Mouse (Mus musculus): Measurements from ENCODE around the gene Spc24.
A peak's percentile ranks its signal among the peaks of the same experiment; 100 is the strongest.
"Not testable (repeated sequence)": the region's sequence is repeated elsewhere in the genome, so short reads cannot be mapped to it uniquely, and the experiment has no call there.

Gene Spc24

DNA sequence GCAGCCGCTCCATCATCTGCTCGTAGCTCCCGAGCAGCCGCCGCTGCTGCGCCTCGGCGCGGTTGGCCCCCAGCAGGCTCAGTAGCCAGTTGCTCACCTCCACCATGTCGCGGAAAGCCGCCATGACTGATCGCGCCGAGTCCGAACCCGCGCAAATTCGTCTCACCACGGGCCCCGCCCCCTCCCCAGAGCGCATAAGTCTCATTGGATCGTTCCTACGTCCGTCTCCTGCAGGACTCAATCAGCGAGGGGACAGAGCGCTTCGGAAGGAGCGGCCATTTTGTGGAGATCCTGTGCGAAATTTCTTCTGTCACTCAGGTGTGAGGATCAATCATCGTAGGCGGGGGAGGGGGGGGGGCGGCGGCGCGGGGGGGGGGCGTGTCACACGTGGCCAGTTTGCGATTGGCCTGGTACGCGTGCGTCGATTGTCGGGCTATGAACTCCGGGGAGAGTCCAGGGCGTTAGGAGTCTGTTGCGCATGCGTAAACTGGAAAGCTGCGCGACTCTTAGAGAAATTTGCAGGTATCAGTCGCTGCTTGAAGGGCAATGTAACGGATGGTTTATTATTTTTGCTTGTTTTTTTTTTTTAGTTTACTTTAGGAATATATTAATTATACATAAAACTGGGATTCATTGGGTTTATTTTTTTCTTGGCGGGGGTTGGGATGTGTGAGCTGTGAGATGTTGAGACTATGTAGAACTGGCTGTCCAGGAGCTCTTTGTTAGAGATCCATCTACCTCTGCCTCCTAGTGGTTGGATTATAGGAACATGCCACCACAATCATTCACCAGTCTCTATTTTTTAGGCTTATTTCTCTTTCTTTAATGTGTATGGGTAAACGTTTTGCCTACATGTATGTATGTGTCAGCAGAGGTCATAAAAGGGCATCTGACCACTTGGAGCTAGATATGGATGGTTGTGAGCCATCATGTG lies at the start of gene Spc24:
TSS of gene Spc24 (minus strand) at position 149 of the 934 bp plus-strand sequence.
- peak; percentile 98 for DNase-seq (ENCODE audit: low spot score)

DNA sequence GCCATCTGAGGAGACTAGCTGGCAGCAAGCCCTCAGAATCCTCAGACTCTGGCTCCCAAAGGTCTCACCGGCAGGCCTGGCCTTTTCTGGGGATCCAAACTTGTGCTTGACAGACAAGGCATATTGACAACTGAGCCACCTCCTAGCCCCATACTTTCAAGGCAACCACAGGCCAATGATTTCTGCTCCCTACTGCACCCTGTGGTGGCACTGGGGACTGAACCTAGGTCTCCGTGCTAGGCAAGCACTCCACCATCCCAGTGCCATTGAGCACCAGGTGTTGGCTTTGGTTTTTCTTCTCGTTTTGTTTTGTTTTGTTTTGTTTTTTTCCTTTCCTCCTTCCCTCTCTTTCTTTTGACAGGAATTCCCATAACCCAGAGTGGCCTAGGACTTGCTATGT lies 48.5 kb upstream of the Spc24 start:
- no peak for DNase-seq (ENCODE audit: low spot score)

DNA sequence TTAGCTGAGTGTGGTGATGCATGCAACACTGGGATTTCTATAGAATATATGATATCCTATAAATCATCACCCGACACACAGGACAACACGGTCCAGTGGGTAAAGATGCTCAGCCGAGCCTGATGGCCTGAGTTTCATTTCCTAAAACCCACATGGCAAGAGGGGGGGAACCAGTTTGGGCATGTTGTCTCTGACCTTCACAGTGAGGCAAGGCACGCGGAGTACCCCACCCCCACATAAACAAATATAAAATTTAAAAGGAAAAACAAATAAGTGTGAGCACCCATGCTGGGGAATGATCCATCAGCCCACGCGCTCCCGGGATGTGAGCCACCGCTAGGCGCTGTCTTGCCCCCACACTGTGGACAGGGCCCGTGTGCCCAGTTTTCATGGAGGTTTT lies 46.9 kb upstream of the Spc24 start:
- no peak for DNase-seq (ENCODE audit: low spot score)

DNA sequence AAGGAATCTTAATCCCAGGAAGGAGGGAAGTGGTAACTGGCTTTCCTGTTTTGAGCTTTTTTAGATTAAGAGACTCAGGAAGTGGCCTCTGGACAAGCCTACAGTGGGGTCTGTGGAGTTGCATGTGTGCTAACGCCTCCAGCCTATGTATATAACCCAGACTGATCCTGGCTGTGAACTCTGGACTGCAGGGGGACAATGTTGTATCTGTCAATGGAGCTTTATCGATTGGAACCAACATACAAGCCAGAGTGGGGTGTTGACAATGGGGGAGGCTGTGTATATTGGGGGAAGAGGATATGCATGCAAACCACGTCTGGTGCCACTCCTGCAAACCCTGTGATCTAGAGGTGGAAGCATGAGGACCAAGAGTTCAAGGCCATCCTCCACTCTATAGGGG lies 46.3 kb upstream of the Spc24 start:
- DNase-seq (ENCODE audit: low spot score), result no peak

DNA sequence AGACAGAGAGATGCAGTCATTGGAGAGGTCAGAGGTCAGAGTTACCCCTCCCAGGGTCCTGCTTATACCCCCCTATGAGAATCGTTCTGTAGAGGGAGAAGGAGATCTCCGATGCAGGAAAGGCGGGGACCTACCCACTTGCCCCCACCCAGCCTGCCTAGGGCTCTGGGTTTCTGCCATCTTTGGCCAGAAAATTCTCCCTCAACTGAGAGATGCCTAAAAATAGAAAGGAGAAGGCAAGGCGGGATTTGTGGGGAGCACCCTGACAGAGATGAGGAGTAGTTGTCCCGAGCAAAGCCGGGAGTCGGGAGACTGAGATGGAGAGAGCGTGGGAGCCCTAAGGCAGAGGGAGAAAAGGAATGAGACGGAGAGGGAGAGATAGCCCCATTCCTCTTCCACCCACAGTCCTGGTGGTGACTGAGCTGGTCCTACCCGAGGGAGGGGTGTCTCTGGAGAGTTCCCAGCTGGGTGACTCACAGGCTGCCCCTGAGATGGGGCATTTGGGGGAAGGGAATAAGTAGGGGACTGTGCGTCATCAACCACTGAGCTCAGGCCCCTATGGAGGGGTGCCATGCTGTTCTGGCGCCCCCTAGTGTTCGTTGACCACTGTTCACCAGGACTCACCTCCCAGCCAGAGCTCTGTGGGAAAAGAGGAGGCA lies 44.0 kb upstream of the Spc24 start:
- peak; percentile 53 for DNase-seq (ENCODE audit: low spot score)

DNA sequence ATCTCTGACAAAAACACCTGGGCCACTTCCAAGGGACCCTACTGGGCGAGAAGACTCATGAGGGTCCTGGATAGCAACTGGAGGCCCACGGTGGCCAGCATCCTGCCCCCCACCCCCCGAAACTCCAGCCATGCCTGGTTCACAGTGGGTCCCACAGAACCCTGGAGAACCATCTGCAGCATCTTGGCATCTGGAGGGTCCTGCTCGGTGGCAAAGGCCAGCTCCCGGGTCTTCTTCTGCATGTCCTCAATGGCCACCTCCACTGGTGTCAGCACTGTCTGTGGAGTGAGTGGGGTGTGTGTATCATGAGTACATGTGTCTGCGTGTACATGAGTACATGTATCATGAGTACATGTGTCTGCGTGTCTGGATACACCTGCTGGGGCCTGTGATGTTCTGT lies 41.5 kb upstream of the Spc24 start:
- no peak for DNase-seq (ENCODE audit: low spot score)

DNA sequence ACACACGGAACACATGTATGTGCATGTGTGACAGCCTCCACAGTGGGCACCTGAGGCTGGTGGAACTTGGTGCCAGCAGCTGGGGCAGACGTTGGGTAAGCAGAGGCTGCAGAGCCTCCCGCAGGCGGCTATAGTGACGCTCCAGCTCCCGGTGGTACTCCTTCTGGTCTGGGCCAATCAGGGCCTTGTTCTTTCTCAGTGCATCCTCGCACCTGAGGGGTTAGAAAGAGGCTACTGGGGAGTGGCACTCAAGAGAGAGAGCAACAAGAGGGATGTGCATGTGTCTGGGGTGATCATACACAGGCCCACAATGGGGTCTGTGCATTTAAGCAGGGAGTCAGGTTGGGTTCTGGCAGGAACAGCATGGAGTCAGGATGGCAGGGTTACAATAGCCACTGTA lies 41.0 kb upstream of the Spc24 start:
- DNase-seq (ENCODE audit: low spot score), result no peak

DNA sequence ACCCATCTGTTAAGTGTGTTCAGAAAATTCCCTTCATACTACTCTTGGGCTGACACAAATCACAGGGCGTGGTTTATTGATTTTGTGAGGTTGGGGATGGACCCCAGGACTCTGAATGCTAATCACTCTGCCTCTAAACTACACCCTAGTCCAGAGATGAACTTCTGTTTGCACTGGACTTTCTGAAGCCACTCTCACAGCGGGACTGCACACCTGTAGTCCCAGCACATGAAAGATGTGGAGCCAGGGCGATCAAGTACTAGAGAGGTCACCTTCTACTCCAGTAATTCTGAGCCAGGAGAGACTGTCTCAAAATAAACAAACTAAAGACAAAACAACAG lies 38.9 kb upstream of the Spc24 start:
- no peak for DNase-seq (ENCODE audit: low spot score)

DNA sequence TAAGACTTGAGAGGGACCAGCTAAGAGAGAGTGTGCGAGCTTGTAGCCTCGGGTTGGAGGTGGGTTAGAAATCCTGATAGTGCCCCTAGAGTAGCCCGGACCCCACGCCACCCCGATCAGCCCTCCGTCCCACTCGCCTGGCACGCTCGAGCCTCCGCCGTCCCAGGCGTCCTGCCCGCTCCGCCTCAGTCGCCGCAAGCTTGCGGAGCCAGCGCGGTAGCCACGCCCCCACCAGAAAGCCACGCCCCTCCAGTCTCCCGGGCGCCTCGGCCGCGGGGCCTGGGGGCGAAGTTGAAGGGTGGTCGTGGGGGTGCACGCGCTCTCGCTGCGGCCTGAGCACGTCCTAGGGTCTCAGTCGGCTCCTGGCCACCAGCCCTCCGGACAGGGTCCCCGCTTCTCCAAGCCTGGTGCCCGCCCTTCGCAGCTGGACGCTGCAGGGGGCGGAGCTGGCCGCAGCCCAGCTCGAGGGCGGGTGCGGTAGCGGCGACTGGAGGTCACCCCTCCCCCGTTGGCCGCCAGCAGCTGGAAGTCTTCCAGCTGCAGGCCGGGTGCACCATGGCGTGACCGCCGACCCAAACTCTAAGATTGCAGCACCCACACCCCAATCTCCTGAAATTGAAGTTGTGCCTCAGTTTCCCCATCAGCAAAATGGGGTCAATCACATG lies 38.4 kb upstream of the Spc24 start, which contains the start of gene Kank2:
TSS of gene Kank2 (minus strand) at position 400 of the 665 bp plus-strand sequence.
- peak; percentile 92 for DNase-seq (ENCODE audit: low spot score)

DNA sequence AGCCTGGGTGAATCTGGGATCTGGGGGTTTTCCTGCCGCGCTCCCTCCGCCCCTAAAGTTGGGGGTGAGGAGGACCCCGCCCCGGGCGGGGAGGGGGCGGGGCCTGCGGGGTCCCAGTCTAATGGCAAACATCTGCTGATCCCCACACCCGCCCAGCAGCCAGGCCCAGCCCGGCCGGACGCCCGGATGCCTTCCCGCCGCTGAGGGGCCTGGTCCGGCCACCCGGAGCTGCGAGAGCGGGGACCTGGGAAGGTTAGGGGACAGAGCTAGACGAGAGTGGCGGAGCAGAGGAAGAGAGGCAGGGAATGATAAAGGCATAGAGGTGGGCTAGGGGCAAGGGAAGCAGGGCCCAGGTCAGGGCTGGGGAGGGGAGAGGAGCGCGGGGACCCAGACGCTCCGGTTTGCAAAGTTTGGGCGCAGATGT lies 37.8 kb upstream of the Spc24 start:
- DNase-seq (ENCODE audit: low spot score), result peak; percentile 85

DNA sequence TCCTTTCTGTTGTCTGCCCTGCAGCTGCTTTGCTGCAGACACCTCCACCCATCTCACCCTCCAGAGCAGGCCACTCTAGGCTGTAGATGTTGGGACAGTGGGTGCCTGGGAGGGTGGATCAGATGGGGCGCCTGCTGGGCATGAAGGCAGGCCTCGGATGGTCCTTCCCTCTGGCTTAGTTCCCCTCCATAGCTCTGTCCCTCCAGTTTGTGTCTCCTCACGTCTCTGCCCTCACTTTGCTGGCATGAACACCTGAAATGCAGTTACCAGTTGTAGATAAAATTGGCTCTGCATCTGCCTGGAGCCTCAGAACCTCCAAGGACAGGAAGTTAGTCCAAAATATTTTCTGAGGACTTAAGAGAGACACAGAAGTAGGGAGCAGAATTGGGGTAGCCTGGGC lies 36.8 kb upstream of the Spc24 start:
- DNase-seq (ENCODE audit: low spot score), result no peak

DNA sequence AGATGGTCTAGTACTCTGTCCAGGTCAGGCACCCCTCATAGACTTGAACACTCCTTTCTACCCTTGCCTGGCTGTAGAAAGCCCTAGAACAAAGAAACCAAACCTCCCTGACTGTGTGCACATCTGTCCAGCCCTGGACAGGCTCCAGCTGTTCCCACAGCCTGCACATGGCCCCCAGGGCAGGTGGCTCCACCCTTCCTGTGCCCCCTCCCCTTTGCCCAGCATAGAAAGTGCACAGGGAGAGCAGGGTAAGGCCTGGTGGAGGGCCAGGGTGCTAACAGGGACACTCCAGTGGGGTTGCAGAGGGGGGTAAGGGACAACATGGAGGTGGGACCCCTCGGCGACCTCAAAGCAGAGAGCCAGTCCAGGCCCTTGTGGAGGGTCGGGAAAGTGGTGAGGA lies 36.2 kb upstream of the Spc24 start:
- DNase-seq (ENCODE audit: low spot score), result peak; percentile 20

DNA sequence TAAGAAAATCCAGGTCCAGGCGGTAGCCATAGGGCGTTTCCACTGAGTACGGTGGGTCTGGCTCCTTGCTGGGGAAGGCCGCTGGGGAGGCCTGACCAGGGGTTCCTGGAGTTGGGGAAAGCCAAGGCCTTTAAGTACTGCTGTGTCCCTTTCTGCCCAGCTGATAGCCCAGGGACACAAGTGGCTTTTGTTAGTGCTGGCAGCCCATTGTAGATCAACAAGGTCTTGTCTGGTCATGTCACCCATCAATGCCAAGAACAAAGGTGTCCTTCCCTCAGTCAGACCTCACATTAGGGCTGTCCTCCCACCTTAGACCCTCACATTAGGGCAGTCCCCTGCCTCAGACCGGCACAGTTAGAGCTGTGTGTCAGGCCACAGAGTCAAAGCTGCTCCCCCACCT lies 35.5 kb upstream of the Spc24 start:
- DNase-seq (ENCODE audit: low spot score), result no peak

DNA sequence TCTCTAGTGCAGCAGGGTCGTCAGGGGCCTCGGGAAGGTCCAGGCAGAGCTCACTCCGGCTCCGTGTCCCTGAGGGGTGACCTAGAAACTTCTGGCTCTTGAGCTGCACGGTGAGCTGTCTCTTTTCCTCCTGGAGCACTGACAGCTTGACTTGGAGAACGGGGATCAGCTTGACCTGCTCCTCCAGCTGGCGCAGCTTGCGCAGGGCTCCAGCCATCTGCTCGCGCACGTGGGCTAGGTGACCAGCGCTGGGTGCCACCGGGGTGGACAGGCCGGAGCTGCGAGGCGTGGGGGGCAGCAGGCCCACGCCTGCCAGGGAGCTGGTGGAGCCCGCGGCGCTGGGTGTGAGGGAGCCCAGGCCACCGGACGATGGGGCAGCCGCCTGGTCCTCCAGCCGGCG lies 34.8 kb upstream of the Spc24 start:
- DNase-seq (ENCODE audit: low spot score), result no peak

DNA sequence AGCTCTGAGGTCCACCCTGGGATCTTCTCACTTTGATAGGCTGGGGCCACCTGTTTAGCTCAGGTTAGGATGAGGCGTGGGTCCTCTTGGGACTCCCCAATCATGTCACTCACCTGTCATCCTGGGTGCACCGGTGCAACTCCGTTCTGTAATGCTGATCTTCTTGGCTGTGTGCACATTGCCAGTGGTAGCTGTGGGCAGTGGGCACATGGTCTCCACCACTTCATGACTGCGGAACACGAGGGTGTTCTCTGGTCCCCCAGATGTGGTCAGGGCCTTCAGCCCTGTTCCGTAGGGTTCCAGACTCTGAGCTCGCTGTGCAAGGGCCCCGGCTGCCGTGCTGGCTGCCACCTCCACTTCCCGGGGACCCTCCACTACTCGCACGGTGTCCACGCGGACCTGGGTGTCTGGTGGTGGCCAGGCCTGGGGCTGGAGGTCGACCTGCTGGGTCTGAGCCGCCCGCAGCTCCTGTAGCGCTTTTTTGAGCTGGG lies 34.3 kb upstream of the Spc24 start:
- no peak for DNase-seq (ENCODE audit: low spot score)

DNA sequence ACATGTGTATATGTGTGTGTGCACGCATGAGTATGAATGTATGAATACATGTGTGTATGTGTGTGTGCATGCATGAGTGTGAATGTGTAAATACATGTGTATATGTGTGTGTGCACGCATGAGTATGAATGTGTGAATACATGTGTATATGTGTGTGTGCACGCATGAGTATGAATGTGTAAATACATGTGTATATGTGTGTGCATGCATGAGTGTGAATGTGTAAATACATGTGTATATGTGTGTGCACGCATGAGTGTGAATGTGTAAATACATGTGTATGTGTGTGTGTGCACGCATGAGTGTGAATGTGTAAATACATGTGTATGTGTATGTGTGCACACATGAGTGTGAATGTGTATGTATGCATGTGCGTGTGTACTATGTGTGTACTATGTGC lies 33.4 kb upstream of the Spc24 start:
- DNase-seq (ENCODE audit: low spot score), result not testable (repeated sequence)

DNA sequence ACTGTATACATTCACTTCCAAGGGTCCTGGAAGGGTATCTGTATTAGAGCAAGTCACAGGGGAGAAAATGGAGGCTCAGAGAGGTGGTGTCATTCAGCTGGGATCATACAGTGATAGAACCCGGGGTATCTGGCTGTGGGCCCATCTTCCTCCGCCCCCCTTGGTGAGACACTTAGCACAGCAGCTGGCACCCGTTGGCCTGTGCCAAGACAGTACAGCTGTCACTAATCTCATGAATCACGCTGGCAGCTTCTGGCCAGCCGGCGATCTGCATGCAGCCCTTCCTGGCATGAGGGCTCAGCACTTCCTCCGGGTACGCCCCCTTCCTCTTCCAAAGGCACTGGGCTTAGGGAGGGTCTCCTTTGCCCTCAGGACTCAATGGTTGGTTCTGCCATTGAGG lies 32.5 kb upstream of the Spc24 start:
- DNase-seq (ENCODE audit: low spot score), result no peak

DNA sequence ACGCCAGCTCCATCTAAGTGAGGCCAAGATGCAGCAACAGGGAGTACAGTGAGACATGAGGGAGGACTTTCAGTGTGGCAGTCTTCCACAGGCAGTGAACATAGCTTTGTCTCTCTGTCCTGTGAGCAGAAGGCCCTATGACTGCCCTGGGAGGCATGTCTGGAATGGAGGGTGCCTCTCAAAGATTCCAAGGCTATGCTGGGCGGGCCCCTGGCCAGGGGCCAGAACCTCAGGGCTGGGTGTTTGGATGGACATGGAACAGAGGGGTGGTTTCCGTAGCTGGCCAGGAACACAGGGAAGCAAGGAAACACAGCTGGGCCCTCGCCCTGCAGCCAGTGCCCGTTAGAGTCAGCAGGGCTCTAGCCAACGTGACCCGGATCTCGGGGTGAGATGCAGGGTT lies 31.8 kb upstream of the Spc24 start:
- no peak for DNase-seq (ENCODE audit: low spot score)

DNA sequence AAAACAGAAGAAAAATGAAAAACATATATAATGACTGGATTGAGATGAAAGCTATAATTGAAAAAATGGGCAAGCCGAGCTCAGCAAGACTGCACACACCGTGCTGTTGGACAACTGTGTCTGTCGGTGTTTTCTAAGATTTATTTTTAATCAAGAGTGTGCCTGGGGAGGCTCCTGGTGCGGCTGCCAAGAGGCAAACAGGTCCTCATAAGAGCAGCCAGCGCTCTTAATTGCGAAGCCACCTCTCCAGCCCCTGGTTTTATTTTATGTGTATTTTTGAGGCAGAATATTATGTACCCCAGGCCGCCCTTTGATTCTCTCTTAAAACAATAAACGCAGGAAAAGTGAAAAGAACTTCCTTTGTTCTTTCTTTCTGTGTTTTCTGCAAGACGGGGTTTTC lies 28.1 kb upstream of the Spc24 start:
- no peak for DNase-seq (ENCODE audit: low spot score)

DNA sequence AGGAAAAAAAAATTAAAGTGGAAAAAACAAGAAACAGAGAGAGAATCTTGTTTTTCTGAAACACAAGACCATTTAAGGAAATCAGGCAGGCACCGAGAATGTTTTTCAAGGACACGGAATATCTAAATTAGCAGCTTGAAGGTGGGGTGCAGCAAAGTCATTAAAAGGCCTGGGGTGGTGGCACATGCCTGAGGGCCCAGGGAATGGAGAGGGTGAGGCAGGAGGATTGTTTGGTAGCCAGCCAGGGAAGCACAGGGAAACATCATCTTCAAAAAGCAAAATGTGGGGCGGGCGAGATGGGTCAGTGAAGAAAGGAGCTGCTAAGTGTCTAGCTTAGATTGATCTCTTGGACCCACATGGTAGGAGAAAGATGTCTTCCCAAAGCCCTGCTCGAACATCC lies 27.6 kb upstream of the Spc24 start:
- DNase-seq (ENCODE audit: low spot score), result no peak

DNA sequence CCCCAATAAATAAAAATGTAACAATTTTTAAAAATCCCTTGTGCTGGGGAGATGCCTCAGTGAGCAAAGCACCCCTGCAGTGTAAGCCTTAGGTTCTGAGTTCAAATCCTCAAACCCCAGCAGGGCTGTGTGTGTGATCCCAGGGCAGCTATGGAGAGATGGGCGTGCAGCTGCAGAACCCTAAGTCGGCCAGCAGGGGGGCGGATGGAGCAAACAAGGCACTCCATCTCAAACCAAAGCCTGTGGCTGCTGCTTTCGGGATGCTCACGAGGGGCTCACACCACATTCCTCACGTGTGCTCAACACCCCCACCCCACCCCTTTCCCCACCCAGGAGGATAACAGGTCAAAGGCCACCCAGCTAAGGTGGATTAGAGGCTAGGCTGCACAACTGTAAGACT lies 26.8 kb upstream of the Spc24 start:
- DNase-seq (ENCODE audit: low spot score), result peak; percentile 85

DNA sequence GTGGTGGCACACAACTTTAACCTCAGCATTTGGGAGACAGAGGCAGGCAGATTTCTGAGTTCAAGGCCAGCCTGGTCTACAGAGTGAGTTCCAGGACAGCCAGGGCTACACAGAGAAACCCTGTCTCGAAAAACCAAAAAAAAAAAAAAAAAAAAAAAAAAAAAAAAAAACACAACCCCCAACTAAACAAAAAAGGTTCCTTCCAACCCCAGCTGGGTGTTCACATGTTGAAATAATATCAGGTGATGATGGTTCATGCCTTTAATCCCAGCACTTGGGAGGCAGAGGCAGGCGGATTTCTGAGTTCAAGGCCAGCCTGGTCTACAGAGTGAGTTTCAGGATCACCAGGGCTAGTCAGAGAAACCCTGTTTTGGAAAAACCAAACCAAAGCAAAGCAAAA lies 26.2 kb upstream of the Spc24 start:
- DNase-seq (ENCODE audit: low spot score), result not testable (repeated sequence)

Measured in yolk sac, embryonic 10.5 days (tissue).